Mouse (Mus musculus): Measurements from ENCODE around the gene Fam118a. TPM values are rescaled to one million over a fixed set of nuclear protein-coding genes. Genes with fewer than 3 reads are reported as not detected.

The Fam118a gene
- total and polyA plus RNA-seq, 3 experiments = 6.9 to 17.2 (median 14.7) TPM

DNA sequence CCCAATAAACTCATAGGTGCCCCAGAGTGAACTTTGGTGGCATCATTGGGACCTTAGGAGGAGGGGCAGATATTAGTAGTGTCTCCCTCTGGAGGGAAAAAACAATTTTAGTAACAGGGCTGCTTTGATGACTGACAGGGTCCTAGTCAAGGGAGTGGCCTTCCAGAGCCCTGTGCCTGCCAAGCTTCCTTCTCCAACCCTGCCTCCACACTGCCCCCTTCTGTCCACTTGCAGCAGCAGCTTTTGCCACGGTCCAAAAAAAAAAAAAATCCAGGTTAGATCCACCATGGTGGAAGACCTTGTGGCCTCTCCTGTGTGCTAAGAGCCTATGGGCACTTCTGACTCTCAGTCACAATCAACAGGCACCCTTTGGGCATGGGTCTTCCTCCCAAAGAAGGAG is 32.8 kb upstream of the Fam118a start:
- ATAC-seq (ENCODE audit: extremely low read depth, insufficient number of reproducible peaks, low FRiP score, poor library complexity, severe bottlenecking) = peak; percentile 58
- no peaks in the 10 kb centered on the region for H3K9me3 ChIP-seq (replicated peaks)
- H3K27me3 ChIP-seq (ENCODE audit: insufficient read depth, low read length) = peaks cover 11% of the 10 kb centered on the region; the same call in 1 of the 2 replicates
- H3K4me1 ChIP-seq (ENCODE audit: insufficient read depth, low read depth, low read length) = peaks cover 10% of the 10 kb centered on the region
- TF ChIP-seq GATA1 (IDR thresholded peaks at IDR 0.05; ENCODE audit: borderline replicate concordance, low read length) (no peak), CTCF (IDR thresholded peaks at IDR 0.05; ENCODE audit: low read depth, low read length) (peak; percentile 56), TAL1 (conservative IDR thresholded peaks at IDR 0.05; ENCODE audit: low read depth, low read length) (no peak)
- no peaks in the 10 kb centered on the region for H3K36me3 ChIP-seq (replicated peaks)
- peak; percentile 23 for DNase-seq (ENCODE audit: low spot score)
- no peak overlapping the region for H3K4me3 ChIP-seq (ENCODE audit: low read depth, low read length)

DNA sequence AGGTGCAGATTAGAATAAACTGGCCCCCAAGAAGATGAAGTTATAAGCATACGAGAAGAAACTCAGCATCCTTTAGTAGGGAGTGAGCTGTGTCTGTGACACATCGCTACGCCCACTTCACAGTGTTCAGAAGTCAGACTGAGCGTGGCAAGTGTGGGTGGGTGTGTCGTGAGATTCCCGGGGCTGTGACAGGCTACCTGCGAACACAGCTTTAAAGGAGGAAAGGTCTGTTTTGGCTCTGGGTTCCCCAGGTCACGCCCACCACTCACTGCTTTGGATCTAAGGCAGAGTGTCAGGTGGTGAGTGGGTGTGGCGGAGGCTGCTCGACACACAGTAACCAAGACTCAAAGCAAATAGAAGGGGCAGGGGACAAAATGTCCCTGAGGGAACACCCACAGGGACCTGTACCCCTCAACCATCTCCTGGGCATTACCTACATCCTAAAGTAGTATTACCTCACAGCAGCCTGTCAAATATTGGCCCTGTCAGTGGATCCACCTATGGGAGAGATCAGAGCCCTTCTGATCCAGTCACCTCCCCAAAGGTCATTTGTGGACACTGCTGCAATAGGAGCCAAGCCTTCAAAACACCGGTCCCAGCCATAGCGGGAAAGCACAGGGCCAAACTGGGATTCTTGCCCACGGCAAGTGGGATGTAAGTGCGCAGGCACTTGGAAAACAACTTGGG is 30.8 kb upstream of the Fam118a start:
- H3K9me3 ChIP-seq (replicated peaks) = no peaks in the 10 kb centered on the region
- no peak for DNase-seq (ENCODE audit: low spot score)
- no peaks in the 10 kb centered on the region for H3K36me3 ChIP-seq (replicated peaks)
- no peak for ATAC-seq (ENCODE audit: extremely low read depth, insufficient number of reproducible peaks, low FRiP score, poor library complexity, severe bottlenecking)
- H3K4me1 ChIP-seq (ENCODE audit: insufficient read depth, low read depth, low read length) = peaks cover 10% of the 10 kb centered on the region
- H3K27me3 ChIP-seq (ENCODE audit: insufficient read depth, low read length) = peaks cover 11% of the 10 kb centered on the region; the same call in 1 of the 2 replicates
- no peak overlapping the region for H3K4me3 ChIP-seq (ENCODE audit: low read depth, low read length)
- TF ChIP-seq GATA1 (IDR thresholded peaks at IDR 0.05; ENCODE audit: borderline replicate concordance, low read length) = no peak
- no peak for TF ChIP-seq CTCF (IDR thresholded peaks at IDR 0.05; ENCODE audit: low read depth, low read length)
- no peak for TF ChIP-seq POLR2AphosphoS5 (IDR thresholded peaks at IDR 0.05; ENCODE audit: insufficient replicate concordance, low read depth, low read length)
- TF ChIP-seq TAL1 (conservative IDR thresholded peaks at IDR 0.05; ENCODE audit: low read depth, low read length) = no peak
- TF ChIP-seq GATA2 (IDR thresholded peaks at IDR 0.05; ENCODE audit: borderline replicate concordance, low read depth, low read length) = no peak

- ATAC-seq (ENCODE audit: extremely low read depth, insufficient number of reproducible peaks, low FRiP score, poor library complexity, severe bottlenecking) (no peak), DNase-seq (ENCODE audit: low spot score) (no peak)
- peaks cover 4% of the 10 kb centered on the region for H3K4me1 ChIP-seq (ENCODE audit: insufficient read depth, low read depth, low read length)
- no peak for TF ChIP-seq GATA1 (IDR thresholded peaks at IDR 0.05; ENCODE audit: borderline replicate concordance, low read length)
- no peak for TF ChIP-seq GATA2 (IDR thresholded peaks at IDR 0.05; ENCODE audit: borderline replicate concordance, low read depth, low read length)
- TF ChIP-seq POLR2AphosphoS5 (IDR thresholded peaks at IDR 0.05; ENCODE audit: insufficient replicate concordance, low read depth, low read length) = no peak
- no peak for TF ChIP-seq TAL1 (conservative IDR thresholded peaks at IDR 0.05; ENCODE audit: low read depth, low read length)
- TF ChIP-seq CTCF (IDR thresholded peaks at IDR 0.05; ENCODE audit: low read depth, low read length) = no peak
- no peak overlapping the region for H3K4me3 ChIP-seq (ENCODE audit: low read depth, low read length)
- no peaks in the 10 kb centered on the region for H3K36me3 ChIP-seq (replicated peaks)
- H3K27me3 ChIP-seq (ENCODE audit: insufficient read depth, low read length) = peaks cover 9% of the 10 kb centered on the region; the same call in 1 of the 2 replicates
- no peaks in the 10 kb centered on the region for H3K9me3 ChIP-seq (replicated peaks)
These were observed 28.8 kb upstream of the Fam118a start for GRCm38 (mm10) chr15:84999911-85000310.

GRCm38 (mm10) chr15:85000984-85001982 is 27.5 kb upstream of the Fam118a start:
- peak; percentile 68 for TF ChIP-seq CTCF (IDR thresholded peaks at IDR 0.05; ENCODE audit: low read depth, low read length)
- no peak for TF ChIP-seq TAL1 (conservative IDR thresholded peaks at IDR 0.05; ENCODE audit: low read depth, low read length)
- DNase-seq (ENCODE audit: low spot score) = peak; percentile 53

DNA sequence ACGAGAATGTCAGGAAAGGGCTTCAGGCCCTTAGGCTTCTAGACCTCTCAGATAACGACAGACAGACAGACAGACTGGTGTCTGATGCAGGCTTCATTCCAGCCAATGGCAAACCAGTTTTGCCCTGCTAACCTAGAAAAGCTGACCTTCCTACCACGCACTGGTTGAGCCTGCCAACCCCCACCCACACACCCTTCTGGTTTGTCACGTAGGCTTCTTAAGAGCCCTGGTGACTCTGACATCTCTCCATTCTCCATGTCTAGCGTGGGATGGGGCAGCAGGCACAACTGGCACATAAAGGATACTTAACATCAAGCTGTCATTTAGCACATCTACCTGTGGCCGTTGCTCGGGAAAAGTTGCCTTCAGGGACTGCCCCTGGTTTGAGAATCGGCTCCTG is 19.1 kb upstream of the Fam118a start:
- no peak for DNase-seq (ENCODE audit: low spot score)
- ATAC-seq (ENCODE audit: extremely low read depth, insufficient number of reproducible peaks, low FRiP score, poor library complexity, severe bottlenecking) = no peak
- TF ChIP-seq GATA2 (IDR thresholded peaks at IDR 0.05; ENCODE audit: borderline replicate concordance, low read depth, low read length) (no peak), GATA1 (IDR thresholded peaks at IDR 0.05; ENCODE audit: borderline replicate concordance, low read length) (no peak), POLR2AphosphoS5 (IDR thresholded peaks at IDR 0.05; ENCODE audit: insufficient replicate concordance, low read depth, low read length) (no peak), TAL1 (conservative IDR thresholded peaks at IDR 0.05; ENCODE audit: low read depth, low read length) (no peak), CTCF (IDR thresholded peaks at IDR 0.05; ENCODE audit: low read depth, low read length) (no peak)
- Histone ChIP-seq H3K36me3 (replicated peaks) (no peaks in the 10 kb centered on the region), H3K27me3 (ENCODE audit: insufficient read depth, low read length) (0 out of 2 replicates have a peak, but pooled peaks cover 5% of the 10 kb centered on the region), H3K9me3 (replicated peaks) (no peaks in the 10 kb centered on the region), H3K4me1 (ENCODE audit: insufficient read depth, low read depth, low read length) (no peaks in the 10 kb centered on the region), H3K4me3 (ENCODE audit: low read depth, low read length) (no peak overlapping the region)

More at GRCm38 (mm10) chr15:85000984-85001982, 27.5 kb upstream of the Fam118a start:
- Histone ChIP-seq H3K9me3 (replicated peaks) (no peaks in the 10 kb centered on the region), H3K36me3 (replicated peaks) (no peaks in the 10 kb centered on the region), H3K4me1 (ENCODE audit: insufficient read depth, low read depth, low read length) (no peaks in the 10 kb centered on the region), H3K27me3 (ENCODE audit: insufficient read depth, low read length) (peaks cover 7% of the 10 kb centered on the region; the same call in 1 of the 2 replicates), H3K4me3 (ENCODE audit: low read depth, low read length) (no peak overlapping the region)
- peak; percentile 68 for ATAC-seq (ENCODE audit: extremely low read depth, insufficient number of reproducible peaks, low FRiP score, poor library complexity, severe bottlenecking)
